ENCODE assay signal across 1 mouse cellular context in genomic region chr19:56703238-56704097, GRCm38 (mm10).
A peak's percentile ranks its signal among the peaks of the same experiment; 100 is the strongest.
TF ChIP-seq lines count a peak whose summit lies in the region.

No protein-coding gene starts in this region.

TF ChIP-seq in CH12.LX, 34 proteins besides CTCF, POLR2A, EP300 and RAD21 (continued from another document):
- TF ChIP-seq TCF12 (IDR thresholded peaks at IDR 0.05; ENCODE audit: low read depth, low read length) (0 out of 2 replicates have a peak, but pooled peaks have one; percentile 24), GABPA (IDR thresholded peaks at IDR 0.05; ENCODE audit: insufficient replicate concordance, low read depth, low read length) (no peak), IRF4 (IDR thresholded peaks at IDR 0.05; ENCODE audit: low read depth, low read length) (0 out of 2 replicates have a peak, but pooled peaks have one; percentile 22), SIN3A (IDR thresholded peaks at IDR 0.05; ENCODE audit: low read length) (no peak), MAX (IDR thresholded peaks at IDR 0.05; ENCODE audit: low read length) (no peak), ZC3H11A (IDR thresholded peaks at IDR 0.05; ENCODE audit: low read depth, low read length) (no peak), JUND (conservative IDR thresholded peaks at IDR 0.05; ENCODE audit: low read depth, low read length) (no peak), MXI1 (IDR thresholded peaks at IDR 0.05; ENCODE audit: low read depth, low read length) (no peak), POLR2AphosphoS2 (IDR thresholded peaks at IDR 0.05; ENCODE audit: low read depth, low read length) (no peak), CHD1 (IDR thresholded peaks at IDR 0.05; ENCODE audit: low read depth, low read length) (peak; percentile 90), ZMIZ1 (IDR thresholded peaks at IDR 0.05; ENCODE audit: low read depth, low read length) (no peak)
